Mouse (Mus musculus) adrenal gland, postnatal 10 days (tissue): ENCODE data around the gene Efcab1. TPM values are rescaled to one million over a fixed set of nuclear protein-coding genes. Genes with fewer than 3 reads are reported as not detected.

Source experiments
- DNase-seq: peaks from one replicate; pipeline ENCODE4 v3.0.0; 2021; ENCODE audit warnings: mixed read lengths
- total RNA-seq, 2 experiments: library from RNA; stranded (reverse); gene quantifications; 2 replicates each; pipeline ENCODE4 v1.2.3; 2021

Efcab1 gene
- total RNA-seq, 2 experiments from 2014 or later: 1.7 to 2.0 TPM

GRCm38 (mm10) chr16:15014724-15015123 lies 108.3 kb downstream of the Efcab1 start:
- no peak for DNase-seq
